Mouse (Mus musculus) heart, postnatal 14 days (tissue): ENCODE measurements at regions not wholly inside any gene's neighbourhood (a gene's known extent, or its start where the extent isn't known, plus 50 kb on each side); places are given as distances from the start of the nearest gene placed in this dataset.

Experiments used
- DNase-seq, 2 experiments: peaks; one replicate each; pipeline ENCODE4 v3.0.0; 2021 to 2022
- intact Hi-C: fragments of 180-260 bp; cut with DNase I; formaldehyde crosslinking; loops from one replicate; pipeline ENCODE4 v1.15.1; 2025

DNA sequence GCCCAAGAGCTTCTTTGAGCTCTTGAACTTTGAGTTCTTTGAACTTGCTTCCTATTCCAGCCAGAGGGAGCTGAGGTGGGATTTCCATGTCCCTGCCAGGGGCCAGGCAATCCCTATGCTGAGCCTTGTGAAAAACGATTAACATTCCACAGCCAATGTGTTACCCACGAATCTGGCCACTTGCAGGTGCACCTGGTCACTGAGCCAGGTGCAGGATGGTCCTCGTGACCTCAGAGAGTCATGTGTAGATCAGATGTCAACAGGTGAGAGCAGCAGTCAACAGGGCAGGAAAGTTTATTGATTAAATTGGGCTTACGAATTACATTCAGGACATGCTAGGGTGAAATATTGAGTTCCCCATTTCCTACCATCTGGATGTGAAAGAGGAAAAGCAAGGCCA is 275.4 kb upstream of the Rsrc1 start:
- no peak for DNase-seq
- intact Hi-C loops: no loop called here

DNA sequence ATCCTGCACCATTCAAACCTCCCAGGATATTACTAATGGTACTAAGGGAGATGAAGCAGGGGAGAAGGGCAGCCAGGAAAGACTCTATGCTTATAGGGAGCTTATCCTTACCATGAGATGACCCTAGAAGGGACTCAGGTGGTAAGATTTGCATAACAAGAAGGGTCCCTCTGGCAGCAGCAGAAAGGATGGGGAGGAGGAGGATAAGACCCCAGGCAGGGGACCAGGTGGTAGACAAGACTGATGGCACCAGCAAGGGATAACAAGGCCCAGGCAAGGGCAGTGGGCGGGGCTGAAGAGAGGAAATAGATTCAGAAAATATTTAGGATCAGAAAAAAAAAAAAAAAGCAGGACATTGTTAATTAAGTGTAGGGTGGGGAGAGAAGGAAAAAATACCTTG is 245.7 kb upstream of the Rsrc1 start:
- intact Hi-C loops: no loop called here
- DNase-seq: no peak

DNA sequence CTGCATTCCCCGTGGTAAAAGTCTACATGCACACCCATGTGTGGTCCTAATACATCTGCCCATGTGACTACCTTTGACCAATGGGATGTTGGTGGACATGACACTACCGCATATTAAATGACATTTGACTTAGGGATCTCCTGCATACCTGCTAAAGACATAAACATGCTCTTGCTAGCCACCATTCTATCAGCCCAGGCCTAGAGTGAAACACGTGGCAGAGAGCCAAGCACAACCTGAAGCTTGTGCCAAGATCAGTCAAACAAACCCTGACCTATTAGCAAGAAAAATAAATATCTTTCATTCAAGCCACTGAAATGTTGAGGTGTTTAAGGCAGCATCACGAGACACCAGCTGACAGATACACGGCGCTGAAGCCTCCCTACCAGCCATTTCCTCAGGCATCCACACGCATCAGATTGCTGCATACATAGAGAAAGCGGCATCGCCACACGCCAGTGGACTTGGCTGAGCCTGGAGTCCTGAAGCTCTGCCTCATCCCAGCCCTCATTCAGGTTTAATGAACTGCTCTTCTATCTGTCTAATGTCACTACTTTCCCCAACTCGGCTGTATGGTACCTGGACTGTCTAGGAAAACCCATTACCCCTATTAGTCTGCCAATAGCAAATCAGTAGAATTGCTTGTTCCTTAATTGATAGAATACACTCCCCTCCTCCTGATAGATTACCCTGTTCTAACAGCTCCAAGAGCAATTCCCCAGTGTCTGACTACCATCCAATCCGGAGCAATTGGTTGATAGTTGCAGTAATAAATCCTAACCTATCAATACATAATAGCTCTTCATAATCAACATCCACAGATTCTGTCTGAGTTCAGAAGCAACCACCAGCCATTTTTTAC is 242.8 kb upstream of the Rsrc1 start:
- peak; percentile 7 to 18 for DNase-seq
- intact Hi-C loops: no loop called here

DNA sequence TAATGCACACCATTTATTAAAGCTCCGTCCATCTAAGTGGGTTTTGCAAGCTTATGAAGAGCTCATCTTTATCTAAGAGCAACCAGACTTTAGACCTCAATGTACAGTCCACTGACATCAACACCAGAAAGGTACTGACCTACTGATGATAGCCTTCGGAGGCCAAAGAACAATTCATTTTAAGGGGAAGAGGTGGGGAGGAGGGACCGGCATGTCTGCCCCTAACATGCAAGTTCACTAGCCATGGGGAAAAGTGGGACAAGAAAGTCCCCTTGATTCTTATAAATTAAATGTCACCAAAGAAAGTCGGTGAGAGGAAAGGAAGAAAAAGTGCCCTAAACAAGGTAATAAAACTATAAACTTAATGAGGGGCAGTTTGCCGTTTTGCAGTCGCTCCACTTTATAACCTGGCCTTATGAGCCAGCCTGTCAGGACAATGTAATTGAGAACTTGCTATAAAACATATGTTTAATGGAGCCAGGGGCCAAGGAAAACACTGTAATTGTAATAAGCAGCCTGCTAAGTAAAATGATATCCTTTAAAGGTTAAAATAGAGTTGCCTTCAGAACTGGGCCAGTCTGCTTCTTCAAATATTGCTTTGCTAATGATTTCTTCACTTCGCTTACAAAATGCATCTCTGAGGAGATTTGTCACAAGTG is 241.7 kb upstream of the Rsrc1 start:
- intact Hi-C loops: no loop called here
- no peak for DNase-seq

GRCm38 (mm10) chr3:66744133-66744913 is 236.9 kb upstream of the Rsrc1 start:
- intact Hi-C loops: no loop called here
- DNase-seq: no peak

DNA sequence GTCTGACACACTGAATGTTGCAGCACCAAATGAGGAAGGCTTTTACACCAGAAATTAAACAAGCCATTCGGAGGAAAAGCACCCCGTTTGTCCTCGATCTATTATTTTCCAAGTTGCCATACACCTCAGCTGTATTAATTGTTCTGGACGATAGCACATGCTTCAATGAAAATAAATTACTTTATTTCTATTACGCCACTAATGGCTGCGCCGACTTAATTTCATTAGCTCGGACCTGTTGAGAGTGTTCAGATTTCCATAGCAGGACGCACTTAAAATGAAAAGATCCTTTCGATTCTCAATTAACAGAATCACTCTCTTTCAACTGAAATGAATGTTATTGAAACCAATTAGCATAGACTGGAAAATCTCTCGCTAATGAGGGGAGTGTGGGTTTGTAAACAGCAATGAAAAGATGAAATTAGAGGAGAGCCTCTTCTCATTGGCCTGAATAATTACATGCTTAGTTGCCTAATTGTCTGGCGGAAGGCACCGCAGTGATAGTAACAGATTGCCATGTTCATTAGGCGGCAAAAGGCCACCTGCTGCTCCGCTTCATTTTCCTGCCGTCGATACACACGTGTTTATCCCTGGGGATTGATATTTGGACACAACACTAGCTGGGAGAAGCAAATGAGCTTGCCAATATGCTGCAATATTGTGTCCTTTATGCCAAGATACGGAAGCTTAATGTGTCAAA is 234.7 kb upstream of the Rsrc1 start:
- intact Hi-C loops: no loop called here
- DNase-seq: no peak

- intact Hi-C loops: no loop called here
- no peak for DNase-seq
Measured at GRCm38 (mm10) chr3:66747073-66747710, 234.0 kb upstream of the Rsrc1 start.

GRCm38 (mm10) chr3:66758141-66758540 is 223.0 kb upstream of the Rsrc1 start:
- no peak for DNase-seq
- intact Hi-C loops: no loop called here

- intact Hi-C loops: no loop called here
- no peak for DNase-seq
Measured at GRCm38 (mm10) chr3:66759841-66760240, 221.3 kb upstream of the Rsrc1 start.

DNA sequence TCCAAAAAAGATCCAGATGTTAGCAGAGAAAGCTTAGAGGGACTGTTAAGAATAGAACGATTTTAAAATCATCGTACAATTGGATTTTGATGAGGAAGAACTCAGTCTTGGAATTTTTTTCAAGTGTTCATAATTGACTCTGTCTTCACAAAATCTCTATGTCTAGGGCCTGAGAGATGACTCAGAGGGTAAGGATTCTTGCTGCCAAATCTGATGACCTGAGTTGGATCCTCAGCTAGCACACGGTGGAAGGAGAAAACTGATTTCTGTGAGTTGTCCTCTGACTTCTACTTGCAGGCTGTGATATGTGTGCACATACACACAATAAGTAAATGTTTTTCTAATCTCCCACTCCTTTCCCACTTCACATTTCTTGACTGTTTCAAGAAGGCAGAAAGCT is 218.7 kb upstream of the Rsrc1 start:
- no peak for DNase-seq
- intact Hi-C loops: no loop called here

GRCm38 (mm10) chr3:66797351-66798010 is 183.7 kb upstream of the Rsrc1 start:
- intact Hi-C loops: no loop called here
- DNase-seq: no peak

- no peak for DNase-seq
- intact Hi-C loops: no loop called here
Measured at GRCm38 (mm10) chr3:66798292-66798691, 182.9 kb upstream of the Rsrc1 start.

GRCm38 (mm10) chr3:66802538-66802937 is 178.7 kb upstream of the Rsrc1 start:
- intact Hi-C loops: no loop called here

GRCm38 (mm10) chr3:66806176-66806575 is 175.0 kb upstream of the Rsrc1 start:
- no peak for DNase-seq
- intact Hi-C loops: no loop called here

More at GRCm38 (mm10) chr3:66802538-66802937, 178.7 kb upstream of the Rsrc1 start:
- no peak for DNase-seq

DNA sequence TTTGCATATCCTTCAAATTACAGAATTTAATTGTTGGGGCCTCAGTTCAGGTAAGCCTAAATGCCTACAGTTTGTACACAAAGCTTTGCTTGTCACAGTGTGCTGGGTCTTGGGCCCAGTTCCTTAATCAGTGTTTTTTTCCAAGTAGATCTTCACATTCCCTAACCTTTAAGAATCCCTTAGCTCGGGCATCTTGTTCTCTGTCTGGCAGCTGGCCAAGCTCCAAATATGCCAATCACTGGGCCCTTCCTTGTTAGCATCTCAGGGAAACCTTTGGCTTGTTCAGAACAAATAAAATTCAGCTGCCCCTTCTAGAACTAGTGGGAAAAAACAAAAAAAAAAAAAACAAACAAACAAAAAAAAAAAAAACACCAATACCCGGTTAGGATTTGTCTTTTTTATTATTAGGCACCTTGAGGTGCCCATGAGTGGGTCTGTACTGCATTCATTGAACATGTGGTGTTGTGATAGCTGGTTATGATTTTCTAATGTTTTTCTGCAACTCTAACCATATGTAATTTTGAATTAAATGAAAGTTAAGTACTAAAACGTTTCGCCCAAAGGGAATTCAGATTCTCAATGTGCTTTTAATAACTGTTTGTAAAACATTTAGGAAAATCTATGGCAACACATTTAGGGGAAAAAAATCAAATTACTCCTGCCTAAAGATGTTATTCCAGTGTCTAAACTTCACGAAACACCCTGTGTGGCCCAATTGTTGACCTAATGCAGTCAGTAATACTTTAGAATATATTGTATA is 168.3 kb upstream of the Rsrc1 start:
- intact Hi-C loops: no loop called here
- DNase-seq: no peak

DNA sequence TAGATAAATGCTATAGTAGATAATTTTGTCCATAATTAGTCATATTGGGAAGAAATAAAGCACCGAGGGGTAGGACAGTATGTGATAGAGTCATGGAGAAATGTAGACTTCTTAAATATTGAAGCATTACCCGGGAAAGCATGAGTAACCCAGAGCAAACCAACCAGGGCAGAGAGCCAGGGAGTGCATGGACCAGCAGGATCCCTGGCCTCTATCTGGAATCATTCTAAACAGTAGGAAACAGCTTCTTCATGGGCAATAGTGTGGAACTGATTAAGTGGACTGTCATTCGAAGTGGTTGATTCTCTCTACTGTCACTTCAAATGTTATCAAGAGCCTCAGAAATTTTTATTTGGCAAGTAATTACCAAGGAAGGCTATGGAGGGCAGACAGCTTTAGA is 155.4 kb upstream of the Rsrc1 start:
- intact Hi-C loops: no loop called here

More for the DNA sequence above, 155.4 kb upstream of the Rsrc1 start:
- no peak for DNase-seq
